Mouse (Mus musculus): ENCODE data around the gene Rnaseh2c. TPM values are rescaled to one million over a fixed set of nuclear protein-coding genes. Genes with fewer than 3 reads are reported as not detected.

Rnaseh2c gene
- polyA plus RNA-seq, 1 experiment from 2014 or later, result 162 TPM

DNA sequence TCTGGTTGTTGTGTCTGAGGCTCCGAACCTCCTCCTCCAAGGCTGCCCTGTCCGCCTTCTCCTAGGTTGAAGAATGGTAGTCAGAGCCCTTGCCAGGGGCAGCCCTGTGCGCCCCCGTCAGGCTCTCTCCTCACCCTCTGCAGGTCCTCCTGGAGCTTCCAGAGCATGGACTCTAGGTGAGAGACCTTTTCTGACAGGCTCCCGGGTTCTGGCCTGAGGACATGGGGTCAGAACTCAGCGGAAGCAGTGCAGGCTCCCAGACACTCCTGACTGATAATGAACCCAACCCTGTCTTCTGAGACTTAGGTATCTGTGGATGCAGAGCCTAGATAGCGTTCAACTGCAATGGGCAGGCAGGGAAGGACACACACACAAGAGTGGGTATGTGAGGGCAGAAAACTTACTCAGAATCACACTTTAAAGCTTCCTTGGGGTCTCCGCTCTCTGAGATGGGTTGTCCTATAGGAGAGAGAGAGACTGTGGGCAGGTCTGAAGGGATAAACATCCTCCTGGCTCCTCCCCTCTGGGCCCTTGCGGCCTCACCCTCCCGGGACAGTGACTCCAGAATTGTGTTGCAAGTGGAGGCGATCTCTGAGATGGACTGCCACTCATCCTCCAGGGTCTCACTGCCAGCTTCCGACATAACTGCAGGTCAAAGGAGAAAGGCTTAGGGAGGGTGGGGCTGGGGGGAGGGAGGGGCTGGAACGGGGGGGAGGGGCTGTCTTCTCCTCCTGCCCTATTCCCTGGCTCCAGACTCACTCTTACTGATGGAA lies 50.0 kb downstream of the Rnaseh2c start:
- H3K9me3 ChIP-seq, result no peaks in the 10 kb centered on the region
- no peak overlapping the region for H3K9ac ChIP-seq
- peaks cover 31% of the 10 kb centered on the region for H3K27me3 ChIP-seq
- no peak overlapping the region for H3K4me3 ChIP-seq
- ATAC-seq (ENCODE audit: insufficient number of reproducible peaks, insufficient read depth, low FRiP score, low TSS enrichment, low read depth), result no peak
- no peak overlapping the region for H3K4me2 ChIP-seq
- H3K36me3 ChIP-seq, result peaks cover 44% of the 10 kb centered on the region
- no peak overlapping the region for H3K27ac ChIP-seq
- 54% methylated on average over 13 of the region's 13 CpGs for WGBS
- peaks cover 30% of the 10 kb centered on the region for H3K4me1 ChIP-seq

DNA sequence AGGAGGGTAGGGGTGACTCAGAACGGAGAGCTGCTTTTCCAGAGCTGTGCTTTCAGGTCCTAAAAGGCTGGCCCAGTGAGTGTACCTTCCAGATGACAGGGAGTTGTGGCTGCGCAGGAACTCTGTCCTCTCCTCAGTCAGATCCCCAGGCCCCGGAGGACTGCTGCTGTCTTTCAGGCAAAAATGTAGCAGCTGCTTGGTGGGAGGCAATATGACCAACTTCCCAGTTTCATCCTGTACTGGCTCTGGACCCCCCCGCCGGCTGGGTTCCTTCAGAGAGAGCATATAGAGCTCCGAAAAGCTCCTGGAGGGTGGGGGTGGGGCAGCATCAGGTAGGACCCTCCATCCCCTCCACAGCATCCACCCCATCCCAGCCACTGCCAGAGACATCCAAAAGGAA lies 50.9 kb downstream of the Rnaseh2c start:
- Histone ChIP-seq H3K9ac (no peak overlapping the region), H3K4me1 (peaks cover 30% of the 10 kb centered on the region), H3K36me3 (peaks cover 37% of the 10 kb centered on the region), H3K27me3 (peaks cover 31% of the 10 kb centered on the region), H3K27ac (no peak overlapping the region), H3K4me2 (no peak overlapping the region), H3K9me3 (no peaks in the 10 kb centered on the region), H3K4me3 (no peak overlapping the region)
- no peak for ATAC-seq (ENCODE audit: insufficient number of reproducible peaks, insufficient read depth, low FRiP score, low TSS enrichment, low read depth)
- 70% methylated on average over 6 of the region's 6 CpGs for WGBS

DNA sequence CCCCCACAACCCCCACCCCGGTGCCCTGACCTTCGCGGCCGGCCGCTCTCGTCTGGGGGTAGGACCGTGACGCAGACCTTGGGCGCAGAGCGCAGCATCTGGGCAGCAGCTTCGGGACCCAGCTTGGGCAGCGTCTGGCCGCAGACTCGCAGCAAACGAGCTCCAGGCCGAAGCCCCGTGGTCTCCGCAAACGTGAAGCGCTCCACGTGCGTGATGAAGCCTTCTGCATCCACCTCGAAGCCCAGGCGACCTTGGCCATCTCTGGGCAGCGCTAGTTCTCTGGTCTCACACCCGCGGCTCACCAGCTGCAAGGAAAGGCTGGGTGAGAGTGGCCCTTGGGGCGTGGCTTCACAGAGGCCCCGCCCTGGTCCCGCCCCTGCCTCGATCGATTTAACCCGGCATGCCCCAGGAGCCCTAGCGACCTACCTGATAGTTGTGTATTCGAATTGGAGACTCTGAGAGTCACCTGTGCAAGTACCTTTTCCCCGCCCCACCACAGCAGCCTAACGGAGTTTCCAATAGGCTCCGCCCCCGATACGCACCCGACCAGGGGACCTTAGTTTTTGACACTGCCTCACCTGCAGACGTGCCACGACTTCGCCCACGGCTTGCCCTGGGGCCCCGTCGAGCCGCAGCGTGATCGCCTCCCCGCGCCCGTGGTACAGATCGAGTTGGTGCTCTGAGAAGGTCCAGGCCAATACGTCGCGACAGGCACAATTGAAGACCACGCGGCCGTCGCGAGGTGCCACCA lies 52.5 kb downstream of the Rnaseh2c start:
- WGBS, result 6% methylated on average over 62 of the region's 62 CpGs
- Histone ChIP-seq H3K9ac (peak overlapping the region; percentile 71), H3K4me2 (peak overlapping the region; percentile 91), H3K36me3 (peaks cover 30% of the 10 kb centered on the region), H3K27ac (no peak overlapping the region), H3K9me3 (no peaks in the 10 kb centered on the region), H3K4me3 (peak overlapping the region; percentile 50), H3K4me1 (peaks cover 18% of the 10 kb centered on the region), H3K27me3 (peaks cover 31% of the 10 kb centered on the region)
- 0 out of 2 replicates have a peak, but pooled peaks have one; percentile 29 for ATAC-seq (ENCODE audit: insufficient number of reproducible peaks, insufficient read depth, low FRiP score, low TSS enrichment, low read depth)

DNA sequence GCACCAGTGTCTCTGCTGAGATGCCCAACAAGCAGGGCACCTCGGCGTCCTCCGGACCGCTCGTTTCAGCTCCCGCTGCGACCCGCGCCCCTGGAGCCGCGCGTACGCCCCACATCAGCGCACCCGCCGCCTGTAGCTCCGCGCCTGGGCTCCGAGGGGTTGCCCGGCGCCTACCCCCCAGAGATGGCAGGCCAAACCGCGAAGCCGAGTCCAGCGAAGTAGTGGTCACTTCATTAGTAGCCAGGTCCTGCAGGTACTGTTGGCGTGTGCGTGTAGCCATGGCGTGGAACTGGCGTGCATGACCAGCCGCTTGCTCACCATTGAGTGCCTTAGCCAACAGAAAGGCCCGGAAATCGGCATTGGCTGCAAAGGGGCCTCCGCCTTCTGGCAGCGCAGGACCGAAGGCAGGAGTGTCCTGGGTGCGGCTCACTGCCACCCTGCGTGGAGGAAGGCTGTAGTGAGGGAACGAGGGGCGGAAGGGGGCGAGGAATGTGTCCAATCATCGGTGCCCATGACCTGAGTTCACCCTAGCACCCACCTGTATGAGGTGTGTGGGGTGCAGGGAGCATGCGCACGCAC lies 53.1 kb downstream of the Rnaseh2c start:
- ATAC-seq (ENCODE audit: insufficient number of reproducible peaks, insufficient read depth, low FRiP score, low TSS enrichment, low read depth), result no peak
- Histone ChIP-seq H3K27me3 (peaks cover 31% of the 10 kb centered on the region), H3K9me3 (no peaks in the 10 kb centered on the region), H3K4me2 (peak overlapping the region; percentile 91), H3K4me1 (peaks cover 14% of the 10 kb centered on the region), H3K9ac (peak overlapping the region; percentile 71), H3K36me3 (peaks cover 30% of the 10 kb centered on the region), H3K4me3 (peak overlapping the region; percentile 50), H3K27ac (no peak overlapping the region)
- WGBS, result 7% methylated on average over 43 of the region's 43 CpGs

Other genes starting within 250 kb of the Rnaseh2c start
- 57.6 and 61.8 TPM in 2 replicates for gene Eif1ad, start 235.1 kb upstream of the Rnaseh2c start, polyA plus RNA-seq (2015; fragmentation: Nextera tagmentation; extraction: Ambion mirVana)
- gene Banf1, start 234.7 kb upstream of the Rnaseh2c start, polyA plus RNA-seq (2015; fragmentation: Nextera tagmentation; extraction: Ambion mirVana), result 423 and 434 TPM in 2 replicates
- 83.9 and 87.7 TPM in 2 replicates for gene Sart1, start 213.2 kb upstream of the Rnaseh2c start, polyA plus RNA-seq (2015; fragmentation: Nextera tagmentation; extraction: Ambion mirVana)
- gene Tsga10ip, start 199.3 kb upstream of the Rnaseh2c start, polyA plus RNA-seq (2015; fragmentation: Nextera tagmentation; extraction: Ambion mirVana), result not detected in 2 replicates
- 278 and 306 TPM in 2 replicates for gene Drap1, start 176.9 kb upstream of the Rnaseh2c start, polyA plus RNA-seq (2015; fragmentation: Nextera tagmentation; extraction: Ambion mirVana)
- gene AI837181, start 176.7 kb upstream of the Rnaseh2c start, polyA plus RNA-seq (2015; fragmentation: Nextera tagmentation; extraction: Ambion mirVana), result 67.3 and 67.7 TPM in 2 replicates
- gene Fosl1, start 154.3 kb upstream of the Rnaseh2c start, polyA plus RNA-seq (2015; fragmentation: Nextera tagmentation; extraction: Ambion mirVana), result not detected in 2 replicates
- 6.8 TPM in 2 replicates for gene Ccdc85b, start 144.0 kb upstream of the Rnaseh2c start, polyA plus RNA-seq (2015; fragmentation: Nextera tagmentation; extraction: Ambion mirVana)
- gene Fibp, start 141.3 kb upstream of the Rnaseh2c start, polyA plus RNA-seq (2015; fragmentation: Nextera tagmentation; extraction: Ambion mirVana), result 138 and 144 TPM in 2 replicates
- 1.6 and 2.4 TPM in 2 replicates for gene Ctsw, start 133.4 kb upstream of the Rnaseh2c start, polyA plus RNA-seq (2015; fragmentation: Nextera tagmentation; extraction: Ambion mirVana)
- gene Efemp2, start 127.9 kb upstream of the Rnaseh2c start, polyA plus RNA-seq (2015; fragmentation: Nextera tagmentation; extraction: Ambion mirVana), result 200 and 207 TPM in 2 replicates
- gene Mus81, start 113.5 kb upstream of the Rnaseh2c start, polyA plus RNA-seq (2015; fragmentation: Nextera tagmentation; extraction: Ambion mirVana), result 42.5 and 43.7 TPM in 2 replicates
- 2,535 and 2,700 TPM in 2 replicates for gene Cfl1, start 111.4 kb upstream of the Rnaseh2c start, polyA plus RNA-seq (2015; fragmentation: Nextera tagmentation; extraction: Ambion mirVana)
- gene 1700020D05Rik, start 98.1 kb upstream of the Rnaseh2c start, polyA plus RNA-seq (2015; fragmentation: Nextera tagmentation; extraction: Ambion mirVana), result not detected in 2 replicates
- gene Snx32, start 91.3 kb upstream of the Rnaseh2c start, polyA plus RNA-seq (2015; fragmentation: Nextera tagmentation; extraction: Ambion mirVana), result 9.7 and 11.7 TPM in 2 replicates
- gene Ovol1, start 41.2 kb upstream of the Rnaseh2c start, polyA plus RNA-seq (2015; fragmentation: Nextera tagmentation; extraction: Ambion mirVana), result 5.8 and 6.4 TPM in 2 replicates
- 3.1 and 3.3 TPM in 2 replicates for gene Ap5b1, start 33.8 kb upstream of the Rnaseh2c start, polyA plus RNA-seq (2015; fragmentation: Nextera tagmentation; extraction: Ambion mirVana)
- gene Kat5, start 8.4 kb downstream of the Rnaseh2c start, polyA plus RNA-seq (2015; fragmentation: Nextera tagmentation; extraction: Ambion mirVana), result 55.8 and 60.0 TPM in 2 replicates
- 47.4 and 53.0 TPM in 2 replicates for gene Rela, start 35.6 kb downstream of the Rnaseh2c start, polyA plus RNA-seq (2015; fragmentation: Nextera tagmentation; extraction: Ambion mirVana)
- gene Sipa1, start 61.8 kb downstream of the Rnaseh2c start, polyA plus RNA-seq (2015; fragmentation: Nextera tagmentation; extraction: Ambion mirVana), result 24.1 and 24.6 TPM in 2 replicates
- gene Map3k11, start 86.9 kb downstream of the Rnaseh2c start, polyA plus RNA-seq (2015; fragmentation: Nextera tagmentation; extraction: Ambion mirVana), result 19.2 and 20.5 TPM in 2 replicates
- gene Pcnx3, start 87.0 kb downstream of the Rnaseh2c start, polyA plus RNA-seq (2015; fragmentation: Nextera tagmentation; extraction: Ambion mirVana), result 25.6 and 26.5 TPM in 2 replicates
- gene Kcnk7, start 102.5 kb downstream of the Rnaseh2c start, polyA plus RNA-seq (2015; fragmentation: Nextera tagmentation; extraction: Ambion mirVana), result 0.52 and 0.59 TPM in 2 replicates
- 9.9 and 14.0 TPM in 2 replicates for gene Ehbp1l1, start 124.4 kb downstream of the Rnaseh2c start, polyA plus RNA-seq (2015; fragmentation: Nextera tagmentation; extraction: Ambion mirVana)
- gene Fam89b, start 127.8 kb downstream of the Rnaseh2c start, polyA plus RNA-seq (2015; fragmentation: Nextera tagmentation; extraction: Ambion mirVana), result 115 and 126 TPM in 2 replicates
- gene Ltbp3, start 139.0 kb downstream of the Rnaseh2c start, polyA plus RNA-seq (2015; fragmentation: Nextera tagmentation; extraction: Ambion mirVana), result 44.4 and 47.8 TPM in 2 replicates
- gene Scyl1, start 169.5 kb downstream of the Rnaseh2c start, polyA plus RNA-seq (2015; fragmentation: Nextera tagmentation; extraction: Ambion mirVana), result 73.0 and 75.3 TPM in 2 replicates

Data from embryonic facial prominence, embryonic 13.5 days (tissue).